Mouse (Mus musculus): ENCODE data around the gene Rin2.

- no peak for TF ChIP-seq TAL1 (IDR thresholded peaks at IDR 0.05; ENCODE audit: low read length)
- no peak for TF ChIP-seq GATA1 (IDR thresholded peaks at IDR 0.05; ENCODE audit: low read length)
Observed at GRCm38 (mm10) chr2:145742795-145743710, 68.0 kb downstream of the Rin2 start.
